Mouse (Mus musculus) liver, adult 2 months (tissue): ENCODE measurements at regions not wholly inside any gene's neighbourhood (a gene's known extent, or its start where the extent isn't known, plus 50 kb on each side); places are given as distances from the start of the nearest gene placed in this dataset.

ENCODE experiments used
- DNase-seq: peaks from one replicate; pipeline ENCODE4 v3.0.0-alpha.2; 2011; ENCODE audit warnings: low read depth, low spot score; ENCODE audit errors: extremely low read depth
- H3K27ac ChIP-seq: fragments of 200-500 bp; replicated peaks from 2 replicates; pipeline ENCODE4 v1.5.1; 2012; ENCODE audit warnings: low read depth, mild to moderate bottlenecking, control low read depth, inconsistent platforms, low read length; ENCODE audit not compliant: insufficient read depth
- H3K27me3 ChIP-seq: fragments of 200-500 bp; 2 replicates; pipeline ENCODE4 v1.6.1; 2012; ENCODE audit warnings: mild to moderate bottlenecking, moderate library complexity, low read length, inconsistent platforms; ENCODE audit not compliant: control insufficient read depth, insufficient read depth
- H3K36me3 ChIP-seq: fragments of 200-500 bp; 2 replicates; pipeline ENCODE4 v1.6.1; 2012; ENCODE audit warnings: low read length, inconsistent platforms; ENCODE audit not compliant: control insufficient read depth, insufficient read depth
- H3K4me1 ChIP-seq: fragments of 200-500 bp; 2 replicates; pipeline ENCODE4 v1.6.1; 2011; ENCODE audit warnings: low read length; ENCODE audit not compliant: control insufficient read depth, insufficient read depth
- H3K4me3 ChIP-seq: fragments of 200-500 bp; 2 replicates; pipeline ENCODE4 v1.5.1; 2011; ENCODE audit warnings: low read depth, mild to moderate bottlenecking, control low read depth, low read length, moderate library complexity; ENCODE audit not compliant: insufficient read depth
- H3K79me2 ChIP-seq: fragments of 200-500 bp; 2 replicates; pipeline ENCODE4 v1.6.1; 2012; ENCODE audit warnings: inconsistent platforms, mild to moderate bottlenecking, low read length, moderate library complexity; ENCODE audit not compliant: control insufficient read depth, insufficient read depth
- H3K9ac ChIP-seq: fragments of 200-500 bp; 2 replicates; pipeline ENCODE4 v1.6.1; 2012; ENCODE audit warnings: low read depth, mild to moderate bottlenecking, control low read depth, inconsistent platforms, low read length
- CTCF ChIP-seq: fragments of 200-500 bp; IDR thresholded peaks from 2 replicates; pipeline ENCODE4 v1.5.1; 2011; ENCODE audit warnings: low read depth, low read length, control low read depth
- POLR2A ChIP-seq: fragments of 200-500 bp; IDR thresholded peaks from 2 replicates; pipeline ENCODE4 v1.6.1; 2011; ENCODE audit warnings: low read length, control low read depth; ENCODE audit not compliant: insufficient read depth; ENCODE audit errors: extremely low read depth
- WGBS: fragments of 180-500 bp; shearing (Covaris S2); methylation state at CpG from one replicate; pipeline ENCODE4 v1.1.7; 2018; 5-methylcytosine and 5-hydroxymethylcytosine counted together

- WGBS = 61% methylated on average over 2 of the region's 2 CpGs
- H3K9ac ChIP-seq = no peak overlapping the region
- H3K79me2 ChIP-seq = no peaks in the 10 kb centered on the region
- DNase-seq = no peak
- no peaks in the 10 kb centered on the region for H3K4me1 ChIP-seq
- H3K4me3 ChIP-seq = no peak overlapping the region
- no peak overlapping the region for H3K27ac ChIP-seq
- TF ChIP-seq CTCF = no peak
- no peak for TF ChIP-seq POLR2A
- H3K27me3 ChIP-seq = no peaks in the 10 kb centered on the region
- H3K36me3 ChIP-seq = no peaks in the 10 kb centered on the region
These were observed 100.9 kb downstream of the Nup35 start for GRCm38 (mm10) chr2:80717979-80718378.

- TF ChIP-seq CTCF (no peak), POLR2A (no peak)
- Histone ChIP-seq H3K79me2 (no peaks in the 10 kb centered on the region), H3K27me3 (no peaks in the 10 kb centered on the region), H3K9ac (no peak overlapping the region), H3K27ac (no peak overlapping the region), H3K4me1 (no peaks in the 10 kb centered on the region), H3K4me3 (no peak overlapping the region), H3K36me3 (no peaks in the 10 kb centered on the region)
- DNase-seq = no peak
- 73% methylated on average over 5 of the region's 5 CpGs for WGBS
These were observed 107.0 kb downstream of the Nup35 start for GRCm38 (mm10) chr2:80724085-80724484.

- no peak overlapping the region for H3K27ac ChIP-seq
- no peak for TF ChIP-seq CTCF
- TF ChIP-seq POLR2A = no peak
- H3K4me3 ChIP-seq = no peak overlapping the region
- H3K9ac ChIP-seq = no peak overlapping the region
- no peaks in the 10 kb centered on the region for H3K27me3 ChIP-seq
- no peaks in the 10 kb centered on the region for H3K4me1 ChIP-seq
- DNase-seq = no peak
- WGBS = 84% methylated on average over 3 of the region's 3 CpGs
- no peaks in the 10 kb centered on the region for H3K79me2 ChIP-seq
- no peaks in the 10 kb centered on the region for H3K36me3 ChIP-seq
These were observed 114.3 kb downstream of the Nup35 start for GRCm38 (mm10) chr2:80731324-80731723.

- 74% methylated on average over 6 of the region's 6 CpGs for WGBS
- no peak for DNase-seq
These were observed 129.7 kb downstream of the Nup35 start for GRCm38 (mm10) chr2:80746737-80747136.

GRCm38 (mm10) chr2:80762013-80762612 is 145.1 kb downstream of the Nup35 start:
- no peak overlapping the region for H3K27ac ChIP-seq
- H3K4me1 ChIP-seq = no peaks in the 10 kb centered on the region
- H3K36me3 ChIP-seq = no peaks in the 10 kb centered on the region
- no peaks in the 10 kb centered on the region for H3K79me2 ChIP-seq
- peak; percentile 26 for DNase-seq
- H3K4me3 ChIP-seq = no peak overlapping the region
- H3K9ac ChIP-seq = no peak overlapping the region
- TF ChIP-seq POLR2A (no peak), CTCF (0 out of 2 replicates have a peak, but pooled peaks have one; percentile 6)
- 35% methylated on average over 3 of the region's 3 CpGs for WGBS
- no peaks in the 10 kb centered on the region for H3K27me3 ChIP-seq

More at GRCm38 (mm10) chr2:80746737-80747136, 129.7 kb downstream of the Nup35 start:
- H3K4me1 ChIP-seq = no peaks in the 10 kb centered on the region
- no peak overlapping the region for H3K9ac ChIP-seq
- H3K79me2 ChIP-seq = no peaks in the 10 kb centered on the region
- H3K27ac ChIP-seq = no peak overlapping the region
- no peak for TF ChIP-seq CTCF
- TF ChIP-seq POLR2A = no peak
- H3K27me3 ChIP-seq = peaks cover under 1% of the 10 kb centered on the region; the same call in 1 of the 2 replicates
- no peaks in the 10 kb centered on the region for H3K36me3 ChIP-seq
- H3K4me3 ChIP-seq = no peak overlapping the region

- WGBS = 79% methylated on average over 5 of the region's 5 CpGs
These were observed 154.1 kb downstream of the Nup35 start for GRCm38 (mm10) chr2:80771176-80771575.

More at GRCm38 (mm10) chr2:80771176-80771575, 154.1 kb downstream of the Nup35 start:
- Histone ChIP-seq H3K27me3 (no peaks in the 10 kb centered on the region), H3K4me3 (no peak overlapping the region), H3K9ac (no peak overlapping the region), H3K4me1 (no peaks in the 10 kb centered on the region), H3K79me2 (no peaks in the 10 kb centered on the region), H3K36me3 (no peaks in the 10 kb centered on the region), H3K27ac (no peak overlapping the region)
- no peak for DNase-seq
- TF ChIP-seq CTCF (no peak), POLR2A (no peak)
